Mouse (Mus musculus): ENCODE measurements at regions not wholly inside any gene's neighbourhood (a gene's known extent, or its start where the extent isn't known, plus 50 kb on each side); places are given as distances from the start of the nearest gene placed in this dataset.

GRCm38 (mm10) chr5:43136142-43136541 lies 96.8 kb upstream of the Cpeb2 start:
- no peak for DNase-seq (ENCODE audit: low read depth, low spot score)

GRCm38 (mm10) chr5:43137777-43138176 lies 95.2 kb upstream of the Cpeb2 start:
- DNase-seq (ENCODE audit: low read depth, low spot score) = no peak

GRCm38 (mm10) chr5:43138931-43139486 lies 94.0 kb upstream of the Cpeb2 start:
- DNase-seq (ENCODE audit: low read depth, low spot score) = no peak

- no peak for DNase-seq (ENCODE audit: low read depth, low spot score)
Observed at GRCm38 (mm10) chr5:43139813-43140212, 93.2 kb upstream of the Cpeb2 start.

GRCm38 (mm10) chr5:43145939-43146338 lies 87.0 kb upstream of the Cpeb2 start:
- DNase-seq (ENCODE audit: low read depth, low spot score) = no peak

- DNase-seq (ENCODE audit: low read depth, low spot score) = no peak
Observed at GRCm38 (mm10) chr5:43146928-43147327, 86.0 kb upstream of the Cpeb2 start.

GRCm38 (mm10) chr5:43148486-43148885 lies 84.5 kb upstream of the Cpeb2 start:
- DNase-seq (ENCODE audit: low read depth, low spot score) = peak; percentile 4

GRCm38 (mm10) chr5:43149559-43149958 lies 83.4 kb upstream of the Cpeb2 start:
- DNase-seq (ENCODE audit: low read depth, low spot score) = no peak

- no peak for DNase-seq (ENCODE audit: low read depth, low spot score)
Observed at GRCm38 (mm10) chr5:43151099-43151774, 81.7 kb upstream of the Cpeb2 start.

- DNase-seq (ENCODE audit: low read depth, low spot score) = no peak
Observed at GRCm38 (mm10) chr5:43152119-43152611, 80.8 kb upstream of the Cpeb2 start.

- no peak for DNase-seq (ENCODE audit: low read depth, low spot score)
Observed at GRCm38 (mm10) chr5:43152881-43153280, 80.1 kb upstream of the Cpeb2 start.

- no peak for DNase-seq (ENCODE audit: low read depth, low spot score)
Observed at GRCm38 (mm10) chr5:43156771-43157170, 76.2 kb upstream of the Cpeb2 start.

- DNase-seq (ENCODE audit: low read depth, low spot score) = no peak
Observed at GRCm38 (mm10) chr5:43160140-43160539, 72.8 kb upstream of the Cpeb2 start.

GRCm38 (mm10) chr5:43181475-43181874 lies 51.5 kb upstream of the Cpeb2 start:
- no peak for DNase-seq (ENCODE audit: low read depth, low spot score)
